Mouse (Mus musculus) stomach, embryonic 15.5 days (tissue): Measurements from ENCODE around the gene Tmem235. TPM values are rescaled to one million over a fixed set of nuclear protein-coding genes. Genes with fewer than 3 reads are reported as not detected.
A peak's percentile ranks its signal among the peaks of the same experiment; 100 is the strongest.

Experiments used
- ATAC-seq: fragments of 200-750 bp; cut with Nextera tagmentation; 2 replicates; pipeline ENCODE4 v1.8.0; 2017; ENCODE audit warnings: low read depth, moderate number of reproducible peaks, moderate TSS enrichment; ENCODE audit not compliant: insufficient read depth, low FRiP score
- H3K27ac ChIP-seq: fragments of 300-500 bp; sonication (generic); 2 replicates; pipeline ENCODE4 v1.5.1; 2015; ENCODE audit warnings: mild to moderate bottlenecking, inconsistent platforms
- H3K27me3 ChIP-seq: fragments of 300-500 bp; sonication (generic); replicated peaks from 2 replicates; pipeline ENCODE4 v1.6.1; 2015; ENCODE audit warnings: inconsistent platforms
- H3K36me3 ChIP-seq: fragments of 300-500 bp; sonication (generic); 2 replicates; pipeline ENCODE4 v1.6.1; 2015; ENCODE audit warnings: inconsistent platforms
- H3K4me1 ChIP-seq: fragments of 300-500 bp; sonication (generic); 2 replicates; pipeline ENCODE4 v1.6.1; 2015; ENCODE audit warnings: inconsistent platforms
- H3K4me2 ChIP-seq: fragments of 300-500 bp; sonication (generic); 2 replicates; pipeline ENCODE4 v1.6.1; 2015; ENCODE audit warnings: mild to moderate bottlenecking, inconsistent platforms
- H3K4me3 ChIP-seq: fragments of 300-500 bp; sonication (generic); replicated peaks from 2 replicates; pipeline ENCODE4 v1.5.1; 2015; ENCODE audit warnings: inconsistent platforms
- H3K9ac ChIP-seq: fragments of 300-500 bp; sonication (generic); 2 replicates; pipeline ENCODE4 v1.6.1; 2015; ENCODE audit warnings: inconsistent platforms
- H3K9me3 ChIP-seq: fragments of 300-500 bp; sonication (generic); 2 replicates; pipeline ENCODE4 v1.6.1; 2016; ENCODE audit warnings: inconsistent platforms
- WGBS: fragments of 180-500 bp; shearing (Covaris S2); methylation state at CpG from one replicate; pipeline ENCODE4 v1.1.7; 2015; 5-methylcytosine and 5-hydroxymethylcytosine counted together
- polyA plus RNA-seq: library from polyadenylated mRNA; unstranded; fragments of >200 nt; fragmentation: Nextera tagmentation; extraction: Ambion mirVana; gene quantifications from 2 replicates; pipeline ENCODE4 v1.2.1, GENCODE M21; 2015

Gene Tmem235
- polyA plus RNA-seq, 1 experiment from 2014 or later = not detected

- H3K4me1 ChIP-seq = peaks cover 29% of the 10 kb centered on the region
- no peaks in the 10 kb centered on the region for H3K36me3 ChIP-seq
- no peaks in the 10 kb centered on the region for H3K9me3 ChIP-seq
- H3K27me3 ChIP-seq = no peaks in the 10 kb centered on the region
- peak; percentile 61 for ATAC-seq
- peak within 1 kb of the TSS; percentile 97 for H3K4me2 ChIP-seq
- H3K27ac ChIP-seq = no peak within 1 kb of the TSS
- 2% methylated on average over 51 of the region's 51 CpGs for WGBS
- peak within 1 kb of the TSS; percentile 66 for H3K4me3 ChIP-seq
- H3K9ac ChIP-seq = peak within 1 kb of the TSS; percentile 40; the same call in 1 of the 2 replicates
Measured at GRCm38 (mm10) chr11:117872861-117873608, 12.5 kb downstream of the Tmem235 start, which contains the start of gene Tha1. Gene Tha1 (minus strand): TSS chr11:117873481.

- H3K4me3 ChIP-seq = no peak overlapping the region
- H3K9ac ChIP-seq = no peak overlapping the region
- no peaks in the 10 kb centered on the region for H3K9me3 ChIP-seq
- no peak for ATAC-seq
- no peak overlapping the region for H3K4me2 ChIP-seq
- H3K36me3 ChIP-seq = no peaks in the 10 kb centered on the region
- H3K27ac ChIP-seq = no peak overlapping the region
- H3K4me1 ChIP-seq = peaks cover 41% of the 10 kb centered on the region
- H3K27me3 ChIP-seq = no peaks in the 10 kb centered on the region
- WGBS = 60% methylated on average over 4 of the region's 4 CpGs
Measured at GRCm38 (mm10) chr11:117874419-117874818, 13.9 kb downstream of the Tmem235 start.

- 38% methylated on average over 6 of the region's 6 CpGs for WGBS
- H3K27ac ChIP-seq = no peak overlapping the region
- ATAC-seq = no peak
Measured at GRCm38 (mm10) chr11:117875681-117876080, 15.1 kb downstream of the Tmem235 start.

GRCm38 (mm10) chr11:117877917-117878745 is 17.6 kb downstream of the Tmem235 start:
- ATAC-seq = peak; percentile 36; the same call in 1 of the 2 replicates
- no peak overlapping the region for H3K9ac ChIP-seq
- H3K4me2 ChIP-seq = peak overlapping the region; percentile 44
- H3K4me3 ChIP-seq = no peak overlapping the region; the same call in 1 of the 2 replicates
- peak overlapping the region; percentile 57; the same call in 1 of the 2 replicates for H3K27ac ChIP-seq
- H3K27me3 ChIP-seq = no peaks in the 10 kb centered on the region
- 24% methylated on average over 13 of the region's 13 CpGs for WGBS
- H3K36me3 ChIP-seq = no peaks in the 10 kb centered on the region
- no peaks in the 10 kb centered on the region for H3K9me3 ChIP-seq
- H3K4me1 ChIP-seq = peaks cover 42% of the 10 kb centered on the region

More at GRCm38 (mm10) chr11:117875681-117876080, 15.1 kb downstream of the Tmem235 start:
- Histone ChIP-seq H3K4me1 (peaks cover 37% of the 10 kb centered on the region), H3K9ac (no peak overlapping the region), H3K9me3 (no peaks in the 10 kb centered on the region), H3K27me3 (no peaks in the 10 kb centered on the region), H3K36me3 (no peaks in the 10 kb centered on the region), H3K4me2 (no peak overlapping the region), H3K4me3 (no peak overlapping the region)

- ATAC-seq = 0 out of 2 replicates have a peak, but pooled peaks have one; percentile 1
- Histone ChIP-seq H3K36me3 (no peaks in the 10 kb centered on the region), H3K4me2 (peak overlapping the region; percentile 44), H3K9me3 (no peaks in the 10 kb centered on the region), H3K9ac (no peak overlapping the region), H3K27ac (peak overlapping the region; percentile 57; the same call in 1 of the 2 replicates), H3K27me3 (no peaks in the 10 kb centered on the region), H3K4me1 (peaks cover 42% of the 10 kb centered on the region), H3K4me3 (no peak overlapping the region)
- 27% methylated on average over 8 of the region's 8 CpGs for WGBS
Measured at GRCm38 (mm10) chr11:117878892-117879291, 18.3 kb downstream of the Tmem235 start.

GRCm38 (mm10) chr11:117879676-117880075 is 19.1 kb downstream of the Tmem235 start:
- Histone ChIP-seq H3K9ac (no peak overlapping the region), H3K4me3 (no peak overlapping the region), H3K4me1 (peaks cover 42% of the 10 kb centered on the region), H3K36me3 (no peaks in the 10 kb centered on the region), H3K4me2 (no peak overlapping the region), H3K9me3 (no peaks in the 10 kb centered on the region), H3K27ac (no peak overlapping the region), H3K27me3 (no peaks in the 10 kb centered on the region)
- no peak for ATAC-seq
- 75% methylated on average over 6 of the region's 6 CpGs for WGBS

- no peak for ATAC-seq
- Histone ChIP-seq H3K27me3 (no peaks in the 10 kb centered on the region), H3K4me3 (no peak overlapping the region), H3K4me2 (no peak overlapping the region), H3K9ac (no peak overlapping the region), H3K9me3 (no peaks in the 10 kb centered on the region), H3K27ac (0 out of 2 replicates have a peak overlapping the region, but pooled peaks have one; percentile 62), H3K4me1 (peaks cover 37% of the 10 kb centered on the region), H3K36me3 (no peaks in the 10 kb centered on the region)
- 90% methylated on average over 9 of the region's 9 CpGs for whole genome bisulfite sequencing
Measured at GRCm38 (mm10) chr11:117880336-117880976, 19.9 kb downstream of the Tmem235 start.

GRCm38 (mm10) chr11:117880977-117881358 is 20.4 kb downstream of the Tmem235 start:
- H3K27ac ChIP-seq = 0 out of 2 replicates have a peak overlapping the region, but pooled peaks have one; percentile 62
- H3K9me3 ChIP-seq = no peaks in the 10 kb centered on the region
- H3K27me3 ChIP-seq = no peaks in the 10 kb centered on the region
- peaks cover 36% of the 10 kb centered on the region for H3K4me1 ChIP-seq
- no peak for ATAC-seq
- no peak overlapping the region for H3K9ac ChIP-seq
- H3K4me2 ChIP-seq = no peak overlapping the region
- WGBS = 75% methylated on average over 6 of the region's 6 CpGs
- no peak overlapping the region for H3K4me3 ChIP-seq
- H3K36me3 ChIP-seq = no peaks in the 10 kb centered on the region

- no peaks in the 10 kb centered on the region for H3K36me3 ChIP-seq
- H3K27me3 ChIP-seq = no peaks in the 10 kb centered on the region
- no peaks in the 10 kb centered on the region for H3K9me3 ChIP-seq
- no peak overlapping the region for H3K9ac ChIP-seq
- no peak; the same call in 1 of the 2 replicates for ATAC-seq
- peak overlapping the region; percentile 62 for H3K27ac ChIP-seq
- no peak overlapping the region for H3K4me3 ChIP-seq
- peaks cover 36% of the 10 kb centered on the region for H3K4me1 ChIP-seq
- no peak overlapping the region for H3K4me2 ChIP-seq
- WGBS = 3% methylated on average over 7 of the region's 8 CpGs
Measured at GRCm38 (mm10) chr11:117881787-117882186, 21.2 kb downstream of the Tmem235 start.

GRCm38 (mm10) chr11:117882208-117882607 is 21.7 kb downstream of the Tmem235 start:
- peaks cover 36% of the 10 kb centered on the region for H3K4me1 ChIP-seq
- H3K27ac ChIP-seq = peak overlapping the region; percentile 62
- no peak for ATAC-seq
- H3K36me3 ChIP-seq = no peaks in the 10 kb centered on the region
- no peaks in the 10 kb centered on the region for H3K9me3 ChIP-seq
- H3K27me3 ChIP-seq = no peaks in the 10 kb centered on the region
- no peak overlapping the region for H3K4me2 ChIP-seq
- no peak overlapping the region for H3K4me3 ChIP-seq
- 78% methylated on average over 1 of the region's 1 CpGs for WGBS
- H3K9ac ChIP-seq = no peak overlapping the region

GRCm38 (mm10) chr11:117886000-117886399 is 25.4 kb downstream of the Tmem235 start:
- WGBS = 46% methylated on average over 5 of the region's 5 CpGs
- Histone ChIP-seq H3K4me2 (no peak overlapping the region), H3K4me1 (peaks cover 48% of the 10 kb centered on the region), H3K27me3 (no peaks in the 10 kb centered on the region), H3K4me3 (no peak overlapping the region), H3K27ac (no peak overlapping the region), H3K9me3 (no peaks in the 10 kb centered on the region), H3K36me3 (no peaks in the 10 kb centered on the region), H3K9ac (no peak overlapping the region)
- ATAC-seq = no peak
